Mouse (Mus musculus) cortical plate, adult 2 months (tissue): ENCODE measurements around the gene Gcsam.

Experiments used
- CTCF ChIP-seq: fragments of 200-500 bp; IDR thresholded peaks from 2 replicates; pipeline ENCODE4 v1.5.1; 2011; ENCODE audit warnings: mild to moderate bottlenecking, control low read depth, low read length; ENCODE audit not compliant: insufficient read depth; ENCODE audit errors: extremely low read depth
- POLR2A ChIP-seq: fragments of 200-500 bp; IDR thresholded peaks from 2 replicates; pipeline ENCODE4 v1.6.1; 2011; ENCODE audit warnings: mild to moderate bottlenecking, low read length, control low read depth; ENCODE audit not compliant: insufficient read depth; ENCODE audit errors: extremely low read depth

GRCm38 (mm10) chr16:45561747-45562146 is 48.4 kb upstream of the Gcsam start:
- TF ChIP-seq CTCF (no peak), POLR2A (no peak)
